Mouse (Mus musculus): ENCODE measurements at regions not wholly inside any gene's neighbourhood (a gene's known extent, or its start where the extent isn't known, plus 50 kb on each side); places are given as distances from the start of the nearest gene placed in this dataset.

DNA sequence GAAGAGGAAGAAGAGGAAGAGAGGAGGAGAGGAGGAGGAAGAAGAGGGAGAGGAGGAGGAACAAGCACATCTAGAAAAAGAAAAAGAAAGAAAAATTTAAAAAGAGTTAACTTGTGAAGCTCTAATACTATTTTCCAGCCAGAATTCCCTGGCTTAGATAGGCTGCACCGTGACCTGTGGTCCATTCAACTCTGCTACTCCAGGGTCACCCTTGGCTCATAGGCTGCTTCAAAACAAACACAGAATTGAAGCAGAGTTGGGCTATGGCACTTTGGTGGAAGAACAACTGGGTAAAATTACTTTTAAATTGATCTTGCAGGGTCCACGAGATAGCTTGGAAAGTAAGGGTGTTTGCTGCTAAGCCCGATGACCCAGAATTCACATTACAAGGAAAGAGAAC, 79.0 kb upstream of the Gadd45a start:
- no peak for DNase-seq (ENCODE audit: extremely low read depth, insufficient read length, low spot score)

DNA sequence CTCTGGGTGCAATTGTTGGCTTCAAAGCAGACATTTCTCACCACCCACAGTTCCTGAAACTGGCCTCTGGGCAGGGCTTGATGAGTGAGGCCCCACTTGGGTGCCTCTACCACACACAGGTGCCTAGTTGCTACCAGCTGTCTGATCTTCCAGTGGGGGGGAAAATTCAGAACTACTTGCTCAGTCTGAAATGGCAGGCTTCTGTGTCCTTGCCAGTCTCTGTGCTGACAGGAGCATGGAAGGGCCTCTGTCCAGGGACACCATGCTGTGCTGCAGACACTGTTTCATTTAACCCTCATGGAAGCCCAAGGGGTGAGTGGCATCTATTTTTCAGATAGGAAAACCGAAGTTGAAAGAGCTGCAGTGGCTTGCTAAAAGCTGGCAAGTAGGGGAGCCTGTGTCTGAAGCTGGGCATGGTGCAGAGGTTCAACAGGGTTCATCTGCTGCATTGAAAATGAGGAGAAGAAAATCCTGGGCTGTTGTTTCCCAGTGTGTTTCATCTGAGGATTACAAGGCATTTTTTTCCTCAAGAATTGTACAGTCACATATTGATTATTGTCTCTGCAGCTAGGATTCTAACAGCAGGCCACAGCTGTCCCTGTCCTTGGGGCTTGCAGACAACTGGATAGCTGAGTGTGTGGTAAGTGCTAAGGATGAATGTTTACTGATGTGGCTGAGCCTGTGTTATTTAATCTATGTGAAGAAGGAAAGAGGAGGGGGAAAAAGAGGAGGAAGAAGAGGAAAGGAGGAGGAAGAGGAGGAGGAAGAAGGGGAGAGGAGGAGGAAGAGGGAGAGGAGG, 78.4 kb upstream of the Gadd45a start:
- DNase-seq (ENCODE audit: extremely low read depth, insufficient read length, low spot score) = no peak

DNA sequence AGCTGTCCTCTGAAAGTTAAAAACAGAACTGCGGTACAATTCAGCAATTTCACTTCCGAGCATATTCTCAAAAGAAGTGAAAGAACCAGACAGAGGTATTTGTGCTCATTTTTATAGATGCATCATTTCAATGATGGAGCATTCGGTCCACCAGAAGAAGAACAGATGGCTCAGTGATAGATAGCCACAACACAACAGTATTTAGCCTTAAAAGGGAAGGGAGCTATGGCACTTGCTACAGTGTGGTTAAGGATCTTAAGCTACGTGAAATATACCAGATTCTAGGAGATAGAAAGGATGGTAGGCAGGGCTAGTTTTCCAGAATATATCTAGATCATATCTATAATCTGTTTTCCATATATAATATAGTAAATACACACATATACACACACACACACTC, 77.5 kb upstream of the Gadd45a start:
- no peak for DNase-seq (ENCODE audit: extremely low read depth, insufficient read length, low spot score)

DNA sequence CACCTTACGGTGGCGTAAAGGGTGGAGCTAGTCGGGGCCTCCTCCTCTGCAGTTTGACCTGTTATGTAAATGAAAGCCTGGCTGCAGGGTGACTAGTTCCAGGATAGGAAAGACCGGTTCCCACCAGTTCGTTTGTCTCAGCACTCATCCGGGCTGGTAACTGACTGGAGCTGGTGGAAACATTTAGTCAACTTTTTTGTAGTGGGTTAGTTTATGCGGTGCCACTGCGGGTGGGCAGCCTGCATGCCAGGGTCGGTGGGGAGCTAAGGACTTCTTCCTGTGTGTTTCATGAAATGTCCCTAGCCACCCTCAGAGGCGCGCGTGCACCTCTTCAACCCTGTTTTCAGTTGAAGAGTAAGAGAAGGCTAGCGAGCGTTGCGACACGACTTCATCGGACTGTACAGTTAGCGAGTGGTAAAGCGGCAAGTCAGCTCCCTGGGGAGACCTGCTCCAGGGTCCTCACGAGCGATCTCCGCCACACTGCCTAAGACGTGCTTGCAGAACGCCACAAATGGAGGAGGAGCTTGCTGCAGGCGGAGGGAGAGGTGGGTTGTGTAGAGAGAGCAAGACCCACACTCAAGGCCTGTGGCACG, 76.5 kb upstream of the Gadd45a start:
- DNase-seq (ENCODE audit: extremely low read depth, insufficient read length, low spot score) = no peak

DNA sequence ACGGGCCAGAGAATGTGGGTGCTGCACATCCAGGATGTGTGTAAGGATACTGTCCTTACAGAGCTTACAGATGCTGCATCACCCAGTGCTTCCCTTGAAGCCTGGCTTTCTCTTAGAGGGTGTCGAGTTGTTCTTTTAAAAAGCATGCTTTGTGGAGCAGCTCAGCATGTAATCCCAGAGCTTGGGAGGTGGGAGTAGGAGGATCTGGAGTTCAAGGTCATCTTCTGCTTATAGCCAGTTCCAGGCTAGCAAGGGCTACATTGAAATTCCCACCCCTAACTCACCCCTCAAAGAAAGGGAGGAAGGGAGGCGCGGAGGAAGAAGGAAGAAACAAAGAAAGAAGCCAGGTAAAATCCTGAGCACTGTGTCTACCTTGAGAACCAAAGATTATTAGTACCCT, 76.0 kb upstream of the Gadd45a start:
- DNase-seq (ENCODE audit: extremely low read depth, insufficient read length, low spot score) = no peak

DNA sequence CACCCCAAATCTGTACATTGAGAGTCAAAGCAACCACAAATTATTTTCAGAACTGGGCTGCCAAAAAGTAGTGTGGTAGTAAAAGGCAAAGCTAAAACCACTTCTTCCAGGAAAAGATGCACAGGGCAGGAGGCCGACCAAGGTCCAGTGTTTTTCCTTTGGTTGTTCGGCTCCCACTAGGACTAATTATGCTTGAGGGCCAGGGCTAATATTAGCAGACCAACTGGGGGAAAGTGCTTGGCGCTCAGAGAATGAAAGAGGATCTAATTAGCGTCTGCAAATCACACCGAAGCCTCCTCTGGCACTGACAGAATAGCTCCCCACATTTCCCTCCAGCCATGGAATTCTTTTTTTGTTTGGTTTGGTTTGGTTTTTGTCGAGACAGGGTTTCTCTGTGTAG, 75.1 kb upstream of the Gadd45a start:
- DNase-seq (ENCODE audit: extremely low read depth, insufficient read length, low spot score) = no peak

DNA sequence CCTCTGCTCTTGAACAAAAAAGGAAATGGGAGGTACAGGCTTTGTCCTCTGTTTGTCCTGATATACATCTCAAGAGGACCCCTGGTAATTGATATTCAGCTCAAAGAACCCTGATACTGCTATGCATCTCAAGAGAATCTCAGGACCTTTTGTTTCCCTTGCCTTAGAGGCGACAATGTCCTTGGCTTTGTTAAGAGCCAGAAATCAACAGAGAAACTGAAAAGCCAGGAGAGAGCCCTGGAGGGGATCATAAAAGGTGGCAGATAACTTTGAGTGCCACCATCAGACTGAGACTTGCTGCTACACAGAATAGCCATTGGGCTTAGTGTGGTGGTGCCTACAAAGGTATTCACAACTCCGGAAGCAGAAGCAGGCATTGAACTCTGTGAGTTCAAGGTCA, 74.3 kb upstream of the Gadd45a start:
- no peak for DNase-seq (ENCODE audit: extremely low read depth, insufficient read length, low spot score)

DNA sequence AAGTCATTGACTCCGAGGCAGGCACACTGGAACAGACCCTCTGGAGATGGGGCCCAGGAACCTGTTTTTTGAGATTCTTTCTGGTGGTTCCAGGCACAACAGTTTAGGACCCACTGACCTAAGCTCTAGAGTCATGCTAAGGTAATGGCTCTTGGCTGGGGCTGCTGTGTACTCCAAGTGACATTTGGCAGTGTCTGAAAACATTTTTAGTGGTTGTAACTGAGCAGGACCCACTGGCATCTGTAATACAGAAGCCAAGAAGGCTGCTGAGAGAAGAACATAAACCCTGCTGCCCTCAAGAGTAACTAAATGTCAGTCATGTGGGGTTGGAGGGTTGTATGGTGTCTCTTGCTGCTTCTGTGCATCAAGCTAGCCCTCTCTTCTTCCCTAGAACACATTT, 73.1 kb upstream of the Gadd45a start:
- no peak for DNase-seq (ENCODE audit: extremely low read depth, insufficient read length, low spot score)

DNA sequence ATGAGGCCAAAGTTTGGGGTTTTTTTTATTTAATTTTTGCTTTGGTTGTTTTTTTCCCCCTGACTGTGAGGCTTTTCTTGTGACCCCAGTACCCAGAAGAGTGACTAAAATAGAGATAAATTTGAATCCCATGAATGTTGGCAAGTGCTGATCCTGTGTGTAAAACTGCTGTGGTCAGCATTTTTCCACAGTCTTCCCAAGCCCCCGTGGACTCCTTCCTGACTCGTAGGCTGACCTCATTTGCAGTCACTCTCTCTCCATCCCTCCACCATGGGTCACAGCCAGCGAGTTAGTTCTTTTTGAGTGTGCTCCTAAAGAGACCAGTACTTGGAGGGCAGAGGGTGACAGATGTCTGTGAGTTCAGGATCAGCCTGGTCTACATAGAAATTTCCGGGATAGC, 72.5 kb upstream of the Gadd45a start:
- no peak for DNase-seq (ENCODE audit: extremely low read depth, insufficient read length, low spot score)

DNA sequence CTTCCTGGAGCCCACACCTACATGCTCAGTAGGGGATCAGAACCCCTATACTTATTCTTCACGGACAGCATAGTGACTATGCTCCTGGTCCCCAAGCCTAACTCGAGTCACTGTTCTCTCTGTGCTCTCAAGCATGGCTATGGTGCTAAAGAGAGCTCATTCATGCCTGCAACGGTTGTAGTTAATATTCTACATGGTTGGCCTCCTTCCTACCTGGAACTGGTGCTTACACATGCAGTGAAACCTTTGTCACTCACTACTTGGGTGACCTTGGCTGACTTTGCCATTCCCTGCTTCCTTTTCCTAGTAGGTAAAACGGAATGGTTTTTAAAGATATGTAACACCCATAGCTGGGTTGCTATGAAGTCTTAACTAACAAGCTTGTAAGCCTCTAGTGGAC, 70.3 kb upstream of the Gadd45a start:
- DNase-seq (ENCODE audit: extremely low read depth, insufficient read length, low spot score) = no peak

DNA sequence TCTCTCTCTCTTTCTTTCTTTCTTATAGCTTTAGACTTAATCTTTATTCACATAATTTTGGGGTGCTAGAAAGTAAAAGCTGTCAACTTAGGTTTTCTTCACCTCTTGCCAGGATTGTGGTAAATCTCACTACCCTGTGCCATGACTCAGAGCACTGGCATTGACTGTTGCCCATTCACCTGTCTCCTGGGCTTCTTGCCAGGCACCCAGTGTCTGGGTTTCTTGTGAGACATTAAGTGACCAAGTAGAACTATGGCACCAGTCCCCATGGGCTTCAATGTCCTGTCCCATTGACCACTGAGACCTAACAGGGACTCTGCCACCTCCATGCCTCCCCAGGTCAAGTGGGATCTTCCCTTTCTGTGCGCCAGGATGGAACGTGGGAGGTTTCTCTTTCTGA, 69.2 kb upstream of the Gadd45a start:
- peak; percentile 71 for DNase-seq (ENCODE audit: extremely low read depth, insufficient read length, low spot score)

DNA sequence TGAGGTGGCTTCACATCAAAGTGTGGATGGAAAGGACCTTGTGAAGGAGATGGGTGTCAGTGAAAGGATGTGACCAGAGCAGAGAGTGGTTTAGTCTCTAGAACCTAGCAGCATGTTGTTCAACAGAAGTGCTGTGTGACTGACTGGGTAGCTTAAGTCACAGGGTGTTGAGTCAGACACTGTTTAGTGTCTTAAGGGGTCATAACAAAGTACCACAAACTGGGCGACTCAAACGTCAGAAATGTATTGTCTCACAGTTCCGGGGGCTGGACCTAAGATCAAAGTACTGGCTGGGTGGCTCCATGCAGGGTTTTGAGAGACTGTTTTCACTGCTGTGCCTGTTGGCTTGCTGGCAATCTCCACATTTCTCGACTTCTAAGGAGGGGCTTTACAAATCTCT, 68.1 kb upstream of the Gadd45a start:
- DNase-seq (ENCODE audit: extremely low read depth, insufficient read length, low spot score) = peak; percentile 51

DNA sequence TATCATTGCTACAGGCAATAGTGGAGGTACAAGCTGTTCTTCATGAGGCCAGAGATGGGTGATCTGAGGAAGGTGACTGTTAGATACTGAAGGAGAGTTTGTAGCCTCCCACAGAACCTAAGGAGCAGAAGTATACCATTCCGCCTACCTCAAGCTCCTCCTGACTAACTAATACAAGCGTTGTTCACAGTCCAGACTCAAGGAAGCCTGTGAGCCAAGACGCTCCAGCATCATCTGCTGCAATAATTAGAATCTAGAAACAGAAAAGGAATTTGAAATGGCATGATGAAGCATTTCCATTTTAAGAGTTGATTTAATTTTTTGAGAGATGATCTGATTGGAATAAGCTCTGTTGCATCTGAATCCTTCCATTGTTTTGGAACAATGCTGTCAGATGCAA, 66.9 kb upstream of the Gadd45a start:
- DNase-seq (ENCODE audit: extremely low read depth, insufficient read length, low spot score) = no peak

DNA sequence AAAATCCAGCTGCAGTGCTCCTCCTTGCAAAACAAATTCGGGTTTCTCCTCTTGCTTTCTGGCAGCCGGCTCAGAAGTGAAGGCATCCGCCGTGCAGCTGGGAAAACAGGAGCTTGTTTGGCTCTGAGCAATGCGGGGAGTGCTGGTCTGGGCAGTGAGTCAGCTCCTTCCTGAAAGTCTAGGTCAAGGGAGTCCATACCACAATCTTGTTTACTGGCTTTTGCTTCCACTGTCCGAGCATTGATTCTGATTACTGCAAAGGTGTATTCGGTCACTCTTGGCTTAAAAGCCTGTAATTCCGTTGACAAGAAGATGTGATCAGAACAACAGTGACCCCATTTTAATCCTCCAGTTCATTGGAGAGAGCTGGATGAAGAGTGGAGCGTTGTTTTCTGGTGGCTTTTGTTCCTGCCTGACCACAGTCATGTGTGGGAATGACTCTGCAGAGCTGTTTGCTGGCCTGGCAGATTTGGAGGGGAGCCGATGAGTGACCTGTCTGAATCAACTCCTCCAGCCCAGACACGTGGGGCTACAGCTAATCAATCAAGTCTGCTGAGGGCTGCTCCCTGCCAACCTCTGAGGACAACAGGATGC, 65.4 kb upstream of the Gadd45a start:
- peak; percentile 86 for DNase-seq (ENCODE audit: extremely low read depth, insufficient read length, low spot score)

DNA sequence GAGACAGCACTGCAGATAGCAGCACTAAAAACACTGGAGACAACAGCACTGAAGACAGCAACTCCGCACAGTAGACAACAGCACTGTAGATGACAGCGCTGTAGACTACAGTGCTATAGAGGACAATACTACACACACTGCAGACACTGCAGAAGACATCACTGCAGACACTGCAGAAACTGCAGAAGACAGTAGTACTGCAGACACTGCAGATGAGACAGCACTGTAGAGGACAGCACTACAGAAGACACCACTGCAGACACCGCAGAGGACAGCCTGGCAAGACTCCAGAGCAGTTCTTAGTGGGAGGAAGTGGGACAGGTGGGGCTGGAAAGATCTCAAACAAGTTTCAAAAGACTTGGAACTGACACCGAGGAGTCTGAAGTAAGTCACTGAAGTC, 64.8 kb upstream of the Gadd45a start:
- no peak for DNase-seq (ENCODE audit: extremely low read depth, insufficient read length, low spot score)

DNA sequence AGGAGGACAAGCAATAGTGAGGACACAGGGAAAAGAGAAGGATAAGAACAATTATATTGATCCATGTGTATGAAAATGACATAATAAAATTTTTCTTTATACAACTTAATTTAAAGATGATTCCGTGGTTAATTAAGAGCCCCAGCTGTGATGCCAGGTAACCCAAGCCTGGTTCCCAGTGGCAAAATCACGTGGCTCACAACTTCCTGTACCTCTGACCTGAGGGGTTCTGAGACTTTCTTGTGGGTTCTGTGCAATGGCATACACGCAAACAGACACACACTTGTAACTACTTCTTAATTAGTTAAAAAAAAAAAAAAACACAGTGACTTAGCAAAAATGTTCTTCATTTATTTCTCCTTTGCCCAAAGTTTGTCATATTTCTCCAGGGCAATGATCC, 57.2 kb upstream of the Gadd45a start:
- DNase-seq (ENCODE audit: extremely low read depth, insufficient read length, low spot score) = no peak

DNA sequence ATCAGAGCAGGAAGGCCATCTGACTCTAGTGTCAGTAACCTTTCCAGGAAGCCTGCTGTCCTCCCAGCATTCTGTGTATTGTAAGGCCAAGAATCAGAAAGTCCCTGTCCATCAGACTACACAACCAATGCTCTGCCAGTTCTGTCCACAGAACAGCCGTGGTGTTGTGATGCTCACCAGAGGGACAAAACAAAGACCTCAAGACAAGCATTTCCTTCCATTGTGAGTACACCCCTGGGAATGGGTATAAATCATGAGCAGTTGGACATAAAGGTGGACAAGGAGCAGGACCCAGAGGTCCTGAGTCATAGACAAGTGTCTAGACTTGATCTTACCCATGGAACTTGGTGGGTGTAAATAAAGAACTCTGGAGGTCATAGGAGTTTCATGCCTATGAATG, 55.9 kb upstream of the Gadd45a start:
- DNase-seq (ENCODE audit: extremely low read depth, insufficient read length, low spot score) = no peak

DNA sequence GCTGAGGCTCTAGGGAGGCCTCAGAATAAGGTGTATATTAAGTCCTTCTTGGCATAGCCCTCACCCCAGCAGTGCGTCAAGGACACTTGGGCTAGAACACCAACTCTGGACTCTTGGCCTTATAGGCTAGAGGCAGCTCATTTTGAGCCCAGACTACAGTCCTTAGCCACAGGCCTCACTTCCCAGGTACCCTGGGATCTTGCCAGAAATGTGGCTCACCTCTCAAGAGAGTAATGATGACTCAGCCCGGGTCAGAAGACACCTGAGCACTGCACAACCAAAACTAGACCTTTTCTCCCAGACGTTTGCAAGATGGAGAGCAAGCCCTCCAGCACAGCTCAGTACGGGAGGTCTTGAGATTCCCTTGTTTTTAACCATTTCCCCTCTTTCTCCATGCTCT, 52.9 kb upstream of the Gadd45a start:
- DNase-seq (ENCODE audit: extremely low read depth, insufficient read length, low spot score) = no peak

DNA sequence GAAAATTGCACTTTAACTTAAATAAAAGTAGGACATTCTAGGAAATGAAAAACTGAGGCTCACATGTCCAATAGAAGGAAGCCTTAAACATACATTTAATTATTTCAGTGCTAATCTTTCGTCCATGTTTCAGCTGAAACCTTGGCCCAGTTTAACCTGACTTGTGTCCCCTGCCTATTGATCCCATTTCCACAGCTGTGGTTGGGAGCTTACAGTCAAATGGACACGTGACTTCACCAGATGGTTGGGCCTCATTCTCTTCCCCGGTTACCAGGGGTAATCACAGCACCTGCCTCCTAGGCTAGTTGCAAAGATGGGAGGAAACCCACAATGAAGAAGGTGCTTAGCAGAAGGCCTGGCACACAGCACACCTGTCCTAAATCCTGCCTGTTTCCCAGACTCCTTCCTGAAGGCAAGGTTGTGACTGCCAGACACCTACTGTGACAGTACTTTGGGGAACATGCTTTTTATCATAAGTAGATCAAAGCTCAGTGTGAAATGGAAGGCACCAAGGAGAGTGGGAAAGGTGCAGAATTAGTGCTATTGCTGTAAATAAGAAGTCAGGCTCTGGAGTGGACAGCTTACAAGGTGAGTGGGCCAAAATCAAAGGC, 52.4 kb upstream of the Gadd45a start:
- DNase-seq (ENCODE audit: extremely low read depth, insufficient read length, low spot score) = no peak

DNA sequence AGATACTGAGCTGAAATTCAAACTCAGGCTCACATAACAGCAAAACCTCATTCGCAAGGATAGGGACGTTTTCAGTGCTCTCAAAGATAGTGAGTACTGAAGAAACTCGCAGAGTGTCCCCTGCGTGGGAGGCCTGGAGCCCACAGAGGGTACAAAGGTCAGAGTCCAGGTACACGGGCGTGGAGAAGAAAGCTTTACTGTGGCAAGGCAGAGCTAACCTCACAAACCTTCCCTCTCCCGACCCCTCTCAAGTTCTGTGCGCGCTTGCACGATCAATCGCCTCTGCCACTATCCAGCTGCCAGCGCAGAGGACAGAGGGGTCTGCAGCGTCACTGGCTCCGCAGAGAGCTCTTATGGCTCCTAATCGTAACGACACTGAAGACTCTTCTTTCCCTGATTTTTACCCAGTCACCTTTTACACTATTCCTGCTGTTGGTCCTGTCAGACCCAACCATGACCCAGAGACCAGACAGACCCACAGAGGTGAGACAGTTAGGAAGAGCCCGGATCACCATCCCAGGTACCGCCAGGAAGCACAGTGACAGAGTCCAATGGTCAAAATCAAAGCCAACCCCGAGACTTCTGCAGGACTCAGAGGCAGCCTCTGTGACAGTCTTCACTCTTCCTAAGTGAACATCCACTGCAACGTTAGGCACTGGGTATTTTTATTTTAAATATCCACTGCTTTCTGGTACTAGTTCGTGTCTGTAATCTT, 51.6 kb upstream of the Gadd45a start:
- DNase-seq (ENCODE audit: extremely low read depth, insufficient read length, low spot score) = no peak

DNA sequence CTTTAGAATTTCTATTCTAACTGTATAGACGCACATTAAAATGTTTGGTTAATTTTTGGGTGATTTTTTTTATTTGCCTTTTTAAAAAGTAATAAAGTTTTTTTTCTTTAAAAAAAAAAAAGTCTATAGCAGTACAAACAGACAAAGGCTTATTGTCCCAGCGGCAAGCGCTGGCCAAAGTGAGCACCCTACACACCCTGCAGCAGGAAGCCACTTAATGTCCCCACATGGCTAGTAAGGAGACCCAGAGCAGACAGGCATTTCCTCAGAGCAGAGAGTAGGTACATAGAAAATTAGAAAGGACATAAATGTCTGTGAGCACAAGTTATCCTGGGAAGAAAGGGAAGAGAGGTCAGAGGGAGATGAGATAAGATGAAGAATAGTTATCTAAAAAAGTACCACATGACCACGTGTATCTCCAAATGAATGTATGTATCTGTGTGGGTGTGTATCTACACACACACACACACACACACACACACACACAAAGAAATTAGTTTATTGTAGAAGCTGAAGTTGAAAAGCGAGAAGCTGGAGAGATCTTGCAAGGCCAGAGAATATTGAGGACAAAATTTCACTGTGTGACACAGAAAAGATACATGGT, 50.7 kb upstream of the Gadd45a start:
- DNase-seq (ENCODE audit: extremely low read depth, insufficient read length, low spot score) = no peak
